Mouse (Mus musculus): ENCODE data around the gene Fpgt. TPM values are rescaled to one million over a fixed set of nuclear protein-coding genes. Genes with fewer than 3 reads are reported as not detected.

The Fpgt gene
- total and polyA plus RNA-seq, 2 experiments from 2014 or later, result 16.1 to 39.3 TPM

DNA sequence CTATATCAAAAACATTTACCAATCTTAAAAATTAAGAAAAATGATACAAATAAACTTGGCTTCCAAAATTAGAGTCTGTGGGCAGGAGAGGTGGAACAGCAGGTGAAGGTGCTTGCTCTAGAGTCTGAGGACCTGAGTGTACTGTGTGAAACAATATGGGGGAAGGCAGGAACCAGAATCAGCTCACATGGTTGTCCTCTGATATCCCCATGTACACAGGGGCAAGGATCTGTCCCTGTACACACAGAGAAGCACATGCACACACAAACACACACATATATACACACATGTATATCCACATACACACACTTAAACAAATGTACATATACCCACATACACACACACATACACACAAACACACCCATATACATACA lies 33.8 kb downstream of the Fpgt start:
- Histone ChIP-seq H3K4me1 (ENCODE audit: insufficient read depth) (no peaks in the 10 kb centered on the region), H3K9me3 (ENCODE audit: low read length) (no peaks in the 10 kb centered on the region), H3K27me3 (ENCODE audit: insufficient read depth, low read length) (no peaks in the 10 kb centered on the region), H3K4me3 (ENCODE audit: low read depth, low read length) (no peak overlapping the region), H3K9ac (no peak overlapping the region), H3K36me3 (ENCODE audit: insufficient read depth) (no peaks in the 10 kb centered on the region), H3K4me2 (ENCODE audit: low read depth) (no peak overlapping the region), H3K27ac (ENCODE audit: low read depth, low read length) (no peak overlapping the region)
- no peak for ATAC-seq
- no peak for DNase-seq
- TF ChIP-seq CTCF (IDR thresholded peaks at IDR 0.05; ENCODE audit: low read depth), result no peak

GRCm38 (mm10) chr3:155058800-155059448 lies 34.3 kb downstream of the Fpgt start:
- H3K27ac ChIP-seq (ENCODE audit: low read depth, low read length), result no peak overlapping the region
- H3K27me3 ChIP-seq (ENCODE audit: insufficient read depth, low read length), result no peaks in the 10 kb centered on the region
- H3K9ac ChIP-seq, result no peak overlapping the region
- no peak overlapping the region for H3K4me3 ChIP-seq (ENCODE audit: low read depth, low read length)
- H3K9me3 ChIP-seq (ENCODE audit: low read length), result no peaks in the 10 kb centered on the region
- TF ChIP-seq CTCF (IDR thresholded peaks at IDR 0.05; ENCODE audit: low read depth), result no peak
- H3K4me2 ChIP-seq (ENCODE audit: low read depth), result no peak overlapping the region
- no peak for DNase-seq
- WGBS, result 79% methylated on average over 6 of the region's 6 CpGs
- H3K4me1 ChIP-seq (ENCODE audit: insufficient read depth), result no peaks in the 10 kb centered on the region
- ATAC-seq, result no peak
- no peaks in the 10 kb centered on the region for H3K36me3 ChIP-seq (ENCODE audit: insufficient read depth)

- H3K4me2 ChIP-seq (ENCODE audit: low read depth), result no peak overlapping the region
- no peaks in the 10 kb centered on the region for H3K36me3 ChIP-seq (ENCODE audit: insufficient read depth)
- ATAC-seq (no peak), DNase-seq (no peak)
- no peaks in the 10 kb centered on the region for H3K9me3 ChIP-seq (ENCODE audit: low read length)
- no peaks in the 10 kb centered on the region for H3K4me1 ChIP-seq (ENCODE audit: insufficient read depth)
- no peak overlapping the region for H3K4me3 ChIP-seq (ENCODE audit: low read depth, low read length)
- no peak overlapping the region for H3K9ac ChIP-seq
- H3K27ac ChIP-seq (ENCODE audit: low read depth, low read length), result no peak overlapping the region
- TF ChIP-seq CTCF (IDR thresholded peaks at IDR 0.05; ENCODE audit: low read depth), result no peak
- no peaks in the 10 kb centered on the region for H3K27me3 ChIP-seq (ENCODE audit: insufficient read depth, low read length)
These were observed 35.6 kb downstream of the Fpgt start for GRCm38 (mm10) chr3:155057566-155057965.

DNA sequence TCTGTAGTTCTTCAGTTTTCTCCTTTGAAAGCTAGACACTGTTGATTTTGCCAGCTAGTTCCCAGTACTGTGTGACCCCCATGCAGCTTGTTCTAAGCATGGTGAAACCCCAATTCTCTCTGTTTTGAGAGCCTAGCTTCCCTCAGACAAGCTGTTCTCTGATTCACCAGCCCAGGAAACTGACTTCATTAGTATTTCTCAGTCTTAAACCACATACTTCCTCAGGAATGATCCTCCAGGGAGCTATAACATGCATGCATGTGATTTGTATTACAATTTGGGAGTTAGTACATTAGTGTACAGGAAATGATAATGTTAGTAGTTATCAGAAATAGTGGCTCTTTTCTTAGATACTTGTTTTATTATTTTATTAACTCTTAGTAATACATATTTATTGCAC lies 36.6 kb downstream of the Fpgt start:
- ATAC-seq (no peak), DNase-seq (no peak)
- Histone ChIP-seq H3K9me3 (ENCODE audit: low read length) (no peaks in the 10 kb centered on the region), H3K4me2 (ENCODE audit: low read depth) (no peak overlapping the region), H3K4me1 (ENCODE audit: insufficient read depth) (no peaks in the 10 kb centered on the region), H3K27me3 (ENCODE audit: insufficient read depth, low read length) (no peaks in the 10 kb centered on the region), H3K9ac (no peak overlapping the region), H3K36me3 (ENCODE audit: insufficient read depth) (no peaks in the 10 kb centered on the region), H3K4me3 (ENCODE audit: low read depth, low read length) (no peak overlapping the region), H3K27ac (ENCODE audit: low read depth, low read length) (no peak overlapping the region)
- no peak for TF ChIP-seq CTCF (IDR thresholded peaks at IDR 0.05; ENCODE audit: low read depth)

GRCm38 (mm10) chr3:155055231-155055916 lies 37.8 kb downstream of the Fpgt start, which contains the start of gene Tnni3k:
Tnni3k (minus strand) TSS chr3:155055407.
- H3K4me1 ChIP-seq (ENCODE audit: insufficient read depth), result no peaks in the 10 kb centered on the region
- ATAC-seq (no peak), DNase-seq (no peak)
- H3K27me3 ChIP-seq (ENCODE audit: insufficient read depth, low read length), result no peaks in the 10 kb centered on the region
- no peak within 1 kb of the TSS for H3K4me3 ChIP-seq (ENCODE audit: low read depth, low read length)
- H3K4me2 ChIP-seq (ENCODE audit: low read depth), result no peak within 1 kb of the TSS
- no peaks in the 10 kb centered on the region for H3K9me3 ChIP-seq (ENCODE audit: low read length)
- 80% methylated on average over 6 of the region's 6 CpGs for WGBS
- no peak within 1 kb of the TSS for H3K9ac ChIP-seq
- TF ChIP-seq CTCF (IDR thresholded peaks at IDR 0.05; ENCODE audit: low read depth), result no peak
- H3K27ac ChIP-seq (ENCODE audit: low read depth, low read length), result no peak within 1 kb of the TSS
- H3K36me3 ChIP-seq (ENCODE audit: insufficient read depth), result no peaks in the 10 kb centered on the region

GRCm38 (mm10) chr3:155053189-155053588 lies 40.0 kb downstream of the Fpgt start:
- no peaks in the 10 kb centered on the region for H3K27me3 ChIP-seq (ENCODE audit: insufficient read depth, low read length)
- no peak for TF ChIP-seq CTCF (IDR thresholded peaks at IDR 0.05; ENCODE audit: low read depth)
- ATAC-seq (no peak), DNase-seq (no peak)
- WGBS, result 55% methylated on average over 1 of the region's 1 CpGs
- no peaks in the 10 kb centered on the region for H3K4me1 ChIP-seq (ENCODE audit: insufficient read depth)
- no peak overlapping the region for H3K4me3 ChIP-seq (ENCODE audit: low read depth, low read length)
- no peak overlapping the region for H3K27ac ChIP-seq (ENCODE audit: low read depth, low read length)
- no peak overlapping the region for H3K9ac ChIP-seq
- no peaks in the 10 kb centered on the region for H3K9me3 ChIP-seq (ENCODE audit: low read length)
- no peaks in the 10 kb centered on the region for H3K36me3 ChIP-seq (ENCODE audit: insufficient read depth)
- H3K4me2 ChIP-seq (ENCODE audit: low read depth), result no peak overlapping the region

GRCm38 (mm10) chr3:155052021-155052420 lies 41.2 kb downstream of the Fpgt start:
- ATAC-seq, result no peak
- Histone ChIP-seq H3K9ac (no peak overlapping the region), H3K9me3 (ENCODE audit: low read length) (no peaks in the 10 kb centered on the region), H3K4me3 (ENCODE audit: low read depth, low read length) (no peak overlapping the region), H3K4me2 (ENCODE audit: low read depth) (no peak overlapping the region), H3K36me3 (ENCODE audit: insufficient read depth) (no peaks in the 10 kb centered on the region), H3K4me1 (ENCODE audit: insufficient read depth) (no peaks in the 10 kb centered on the region), H3K27me3 (ENCODE audit: insufficient read depth, low read length) (no peaks in the 10 kb centered on the region), H3K27ac (ENCODE audit: low read depth, low read length) (no peak overlapping the region)
- no peak for DNase-seq
- no peak for TF ChIP-seq CTCF (IDR thresholded peaks at IDR 0.05; ENCODE audit: low read depth)
